Mouse (Mus musculus): ENCODE results near the gene Krtap1-5.

The Krtap1-5 gene

DNA sequence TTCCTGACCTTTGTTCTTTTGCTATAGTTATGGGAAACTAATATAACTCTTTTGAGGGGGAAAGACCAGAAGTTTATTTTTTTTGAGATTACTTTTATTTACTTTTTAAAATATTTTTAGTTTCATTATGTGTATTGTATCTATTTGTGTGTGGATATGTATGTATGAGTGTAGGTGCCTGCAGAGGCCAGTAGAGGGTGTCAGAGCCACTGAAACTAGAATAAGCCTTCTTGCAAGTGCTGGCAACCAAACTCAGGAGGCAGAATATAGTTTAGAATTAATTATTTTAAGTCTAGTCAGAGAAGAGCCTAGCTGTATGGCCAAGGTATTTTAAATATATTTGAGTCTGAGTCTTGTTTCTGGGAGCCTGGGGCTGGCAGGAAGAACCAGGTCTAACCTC lies 32.9 kb downstream of the Krtap1-5 start:
- no peak for DNase-seq (ENCODE audit: low spot score)

DNA sequence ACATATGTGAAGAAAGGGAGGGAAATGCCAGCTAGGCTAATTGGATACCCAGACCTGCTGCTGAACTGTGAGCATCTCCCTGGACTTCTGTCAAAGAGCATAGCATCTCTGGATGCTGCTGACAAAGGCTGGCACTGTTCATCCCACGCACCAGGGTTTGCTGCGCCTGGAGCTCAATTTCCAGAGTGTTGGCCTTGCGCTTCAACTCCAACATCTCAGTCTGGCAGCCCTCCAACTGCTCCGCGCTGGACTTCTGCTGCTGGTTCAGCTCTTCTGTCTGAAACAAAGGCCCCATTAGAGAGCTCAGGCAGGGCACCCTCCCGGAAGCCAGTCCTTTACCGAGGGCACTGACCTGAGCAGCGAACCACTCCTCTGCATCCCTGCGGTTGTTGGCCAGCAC lies 41.1 kb downstream of the Krtap1-5 start:
- no peak for DNase-seq (ENCODE audit: low spot score)
